Mouse (Mus musculus): ENCODE measurements at regions not wholly inside any gene's neighbourhood (a gene's known extent, or its start where the extent isn't known, plus 50 kb on each side); places are given as distances from the start of the nearest gene placed in this dataset.

GRCm38 (mm10) chr3:6871752-6872151 is 251.5 kb upstream of the 1700008P02Rik start:
- no peaks in the 10 kb centered on the region for H3K27me3 ChIP-seq (ENCODE audit: control insufficient read depth, insufficient read depth, low read length)
- DNase-seq: no peak
- H3K4me1 ChIP-seq (ENCODE audit: control insufficient read depth, insufficient read depth, low read length): no peaks in the 10 kb centered on the region
- H3K36me3 ChIP-seq (ENCODE audit: control insufficient read depth, insufficient read depth, low read length): no peaks in the 10 kb centered on the region
- WGBS: 40% methylated on average over 2 of the region's 2 CpGs
- no peak for TF ChIP-seq EP300 (IDR thresholded peaks at IDR 0.05; ENCODE audit: insufficient read depth, low read depth, low read length)
- TF ChIP-seq CTCF (IDR thresholded peaks at IDR 0.05): no peak
- no peak for TF ChIP-seq POLR2A (IDR thresholded peaks at IDR 0.05; ENCODE audit: insufficient read depth, low read depth, low read length)
- H3K79me2 ChIP-seq (replicated peaks; ENCODE audit: control insufficient read depth, insufficient read depth, low read length): no peaks in the 10 kb centered on the region
- no peak overlapping the region for H3K9ac ChIP-seq (ENCODE audit: low read depth, low read length)
- no peak overlapping the region for H3K27ac ChIP-seq
- intact Hi-C loops (cut with DNase I): no loop called here
- H3K4me3 ChIP-seq: no peak overlapping the region

GRCm38 (mm10) chr3:6866148-6866483 is 245.9 kb upstream of the 1700008P02Rik start:
- no peaks in the 10 kb centered on the region for H3K79me2 ChIP-seq (replicated peaks; ENCODE audit: control insufficient read depth, insufficient read depth, low read length)
- no peaks in the 10 kb centered on the region for H3K4me1 ChIP-seq (ENCODE audit: control insufficient read depth, insufficient read depth, low read length)
- no peaks in the 10 kb centered on the region for H3K27me3 ChIP-seq (ENCODE audit: control insufficient read depth, insufficient read depth, low read length)
- H3K9ac ChIP-seq (ENCODE audit: low read depth, low read length): no peak overlapping the region
- H3K4me3 ChIP-seq: no peak overlapping the region
- H3K36me3 ChIP-seq (ENCODE audit: control insufficient read depth, insufficient read depth, low read length): no peaks in the 10 kb centered on the region
- no peak for TF ChIP-seq CTCF (IDR thresholded peaks at IDR 0.05)
- no peak for TF ChIP-seq EP300 (IDR thresholded peaks at IDR 0.05; ENCODE audit: insufficient read depth, low read depth, low read length)
- no peak for TF ChIP-seq POLR2A (IDR thresholded peaks at IDR 0.05; ENCODE audit: insufficient read depth, low read depth, low read length)
- DNase-seq: no peak
- H3K27ac ChIP-seq: no peak overlapping the region
- intact Hi-C loops (cut with DNase I): no loop called here

- no peak for TF ChIP-seq EP300 (IDR thresholded peaks at IDR 0.05; ENCODE audit: insufficient read depth, low read depth, low read length)
- TF ChIP-seq CTCF (IDR thresholded peaks at IDR 0.05): no peak
- TF ChIP-seq POLR2A (IDR thresholded peaks at IDR 0.05; ENCODE audit: insufficient read depth, low read depth, low read length): no peak
- H3K27me3 ChIP-seq (ENCODE audit: control insufficient read depth, insufficient read depth, low read length): no peaks in the 10 kb centered on the region
- H3K27ac ChIP-seq: no peak overlapping the region
- 52% methylated on average over 3 of the region's 3 CpGs for WGBS
- intact Hi-C loops (cut with DNase I): no loop called here
- no peaks in the 10 kb centered on the region for H3K4me1 ChIP-seq (ENCODE audit: control insufficient read depth, insufficient read depth, low read length)
- no peaks in the 10 kb centered on the region for H3K79me2 ChIP-seq (replicated peaks; ENCODE audit: control insufficient read depth, insufficient read depth, low read length)
- H3K9ac ChIP-seq (ENCODE audit: low read depth, low read length): no peak overlapping the region
- no peak overlapping the region for H3K4me3 ChIP-seq
- no peaks in the 10 kb centered on the region for H3K36me3 ChIP-seq (ENCODE audit: control insufficient read depth, insufficient read depth, low read length)
- DNase-seq: no peak
Observed at GRCm38 (mm10) chr3:6865462-6866147, 245.4 kb upstream of the 1700008P02Rik start.

- Histone ChIP-seq H3K79me2 (replicated peaks; ENCODE audit: control insufficient read depth, insufficient read depth, low read length) (no peaks in the 10 kb centered on the region), H3K27me3 (ENCODE audit: control insufficient read depth, insufficient read depth, low read length) (no peaks in the 10 kb centered on the region), H3K9ac (ENCODE audit: low read depth, low read length) (no peak overlapping the region), H3K4me1 (ENCODE audit: control insufficient read depth, insufficient read depth, low read length) (no peaks in the 10 kb centered on the region), H3K36me3 (ENCODE audit: control insufficient read depth, insufficient read depth, low read length) (no peaks in the 10 kb centered on the region), H3K27ac (no peak overlapping the region), H3K4me3 (no peak overlapping the region)
- TF ChIP-seq CTCF (IDR thresholded peaks at IDR 0.05) (no peak), EP300 (IDR thresholded peaks at IDR 0.05; ENCODE audit: insufficient read depth, low read depth, low read length) (no peak), POLR2A (IDR thresholded peaks at IDR 0.05; ENCODE audit: insufficient read depth, low read depth, low read length) (no peak)
- intact Hi-C loops (cut with DNase I): no loop called here
- WGBS: 72% methylated on average over 2 of the region's 2 CpGs
- DNase-seq: no peak
Observed at GRCm38 (mm10) chr3:6859866-6860180, 239.6 kb upstream of the 1700008P02Rik start.

GRCm38 (mm10) chr3:6858982-6859865 is 239.0 kb upstream of the 1700008P02Rik start:
- Histone ChIP-seq H3K79me2 (replicated peaks; ENCODE audit: control insufficient read depth, insufficient read depth, low read length) (no peaks in the 10 kb centered on the region), H3K36me3 (ENCODE audit: control insufficient read depth, insufficient read depth, low read length) (no peaks in the 10 kb centered on the region), H3K27me3 (ENCODE audit: control insufficient read depth, insufficient read depth, low read length) (no peaks in the 10 kb centered on the region), H3K9ac (ENCODE audit: low read depth, low read length) (no peak overlapping the region), H3K27ac (no peak overlapping the region), H3K4me3 (no peak overlapping the region), H3K4me1 (ENCODE audit: control insufficient read depth, insufficient read depth, low read length) (no peaks in the 10 kb centered on the region)
- TF ChIP-seq EP300 (IDR thresholded peaks at IDR 0.05; ENCODE audit: insufficient read depth, low read depth, low read length) (no peak), POLR2A (IDR thresholded peaks at IDR 0.05; ENCODE audit: insufficient read depth, low read depth, low read length) (no peak), CTCF (IDR thresholded peaks at IDR 0.05) (no peak)
- WGBS: 50% methylated on average over 4 of the region's 4 CpGs
- DNase-seq: no peak
- intact Hi-C loops (cut with DNase I): no loop called here

- intact Hi-C loops (cut with DNase I): no loop called here
- H3K79me2 ChIP-seq (replicated peaks; ENCODE audit: control insufficient read depth, insufficient read depth, low read length): no peaks in the 10 kb centered on the region
- no peaks in the 10 kb centered on the region for H3K4me1 ChIP-seq (ENCODE audit: control insufficient read depth, insufficient read depth, low read length)
- H3K27ac ChIP-seq: no peak overlapping the region
- no peak for DNase-seq
- H3K4me3 ChIP-seq: no peak overlapping the region
- no peak overlapping the region for H3K9ac ChIP-seq (ENCODE audit: low read depth, low read length)
- H3K36me3 ChIP-seq (ENCODE audit: control insufficient read depth, insufficient read depth, low read length): no peaks in the 10 kb centered on the region
- H3K27me3 ChIP-seq (ENCODE audit: control insufficient read depth, insufficient read depth, low read length): no peaks in the 10 kb centered on the region
- TF ChIP-seq POLR2A (IDR thresholded peaks at IDR 0.05; ENCODE audit: insufficient read depth, low read depth, low read length) (no peak), EP300 (IDR thresholded peaks at IDR 0.05; ENCODE audit: insufficient read depth, low read depth, low read length) (no peak), CTCF (IDR thresholded peaks at IDR 0.05) (no peak)
- WGBS: 45% methylated on average over 7 of the region's 7 CpGs
Observed at GRCm38 (mm10) chr3:6819332-6819731, 199.1 kb upstream of the 1700008P02Rik start.
